Mouse (Mus musculus) megakaryocyte progenitor cell, adult 5-6 weeks (primary cell): Measurements from ENCODE around the gene Atp6v1g3. TPM values are rescaled to one million over a fixed set of nuclear protein-coding genes. Genes with fewer than 3 reads are reported as not detected.

Experiments used
- ATAC-seq: replicated peaks from 2 replicates; pipeline ENCODE4 v1.8.0; 2016; ENCODE audit warnings: mild to moderate bottlenecking, moderate TSS enrichment, inconsistent platforms; ENCODE audit not compliant: poor library complexity
- total RNA-seq, 2 experiments: library from RNA; stranded (forward) in 1 of 2; stranded (reverse) in 1 of 2; fragments of 157-497, 149-512 nt in 1 of 2; fragments of 200-1000 nt in 1 of 2; gene quantifications; 2 replicates each; pipeline versions ENCODE4 v1.2.3 to v1.2.4; 2015 to 2017

The Atp6v1g3 gene
- total RNA-seq, 2 experiments from 2014 or later = not detected

DNA sequence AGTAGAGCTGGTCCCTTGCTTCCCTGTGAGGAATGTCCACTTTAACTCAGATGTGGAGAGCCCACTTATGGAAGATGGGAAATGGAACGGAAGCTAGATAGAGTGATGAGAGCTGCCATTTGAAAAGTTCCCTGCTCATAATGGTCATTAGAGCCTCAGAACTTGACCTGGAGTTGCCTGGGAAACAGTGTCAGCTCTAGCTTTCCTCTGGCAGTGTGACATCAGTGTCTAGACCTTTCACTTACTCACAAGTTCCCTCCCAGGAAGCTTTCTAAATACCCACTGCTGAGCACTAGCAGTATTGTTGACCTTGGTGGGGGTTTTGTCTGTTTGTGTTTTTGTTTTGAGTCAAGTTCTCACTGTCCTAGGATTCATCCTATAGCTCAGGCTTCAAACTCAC lies 15.2 kb downstream of the Atp6v1g3 start:
- no peak for ATAC-seq

DNA sequence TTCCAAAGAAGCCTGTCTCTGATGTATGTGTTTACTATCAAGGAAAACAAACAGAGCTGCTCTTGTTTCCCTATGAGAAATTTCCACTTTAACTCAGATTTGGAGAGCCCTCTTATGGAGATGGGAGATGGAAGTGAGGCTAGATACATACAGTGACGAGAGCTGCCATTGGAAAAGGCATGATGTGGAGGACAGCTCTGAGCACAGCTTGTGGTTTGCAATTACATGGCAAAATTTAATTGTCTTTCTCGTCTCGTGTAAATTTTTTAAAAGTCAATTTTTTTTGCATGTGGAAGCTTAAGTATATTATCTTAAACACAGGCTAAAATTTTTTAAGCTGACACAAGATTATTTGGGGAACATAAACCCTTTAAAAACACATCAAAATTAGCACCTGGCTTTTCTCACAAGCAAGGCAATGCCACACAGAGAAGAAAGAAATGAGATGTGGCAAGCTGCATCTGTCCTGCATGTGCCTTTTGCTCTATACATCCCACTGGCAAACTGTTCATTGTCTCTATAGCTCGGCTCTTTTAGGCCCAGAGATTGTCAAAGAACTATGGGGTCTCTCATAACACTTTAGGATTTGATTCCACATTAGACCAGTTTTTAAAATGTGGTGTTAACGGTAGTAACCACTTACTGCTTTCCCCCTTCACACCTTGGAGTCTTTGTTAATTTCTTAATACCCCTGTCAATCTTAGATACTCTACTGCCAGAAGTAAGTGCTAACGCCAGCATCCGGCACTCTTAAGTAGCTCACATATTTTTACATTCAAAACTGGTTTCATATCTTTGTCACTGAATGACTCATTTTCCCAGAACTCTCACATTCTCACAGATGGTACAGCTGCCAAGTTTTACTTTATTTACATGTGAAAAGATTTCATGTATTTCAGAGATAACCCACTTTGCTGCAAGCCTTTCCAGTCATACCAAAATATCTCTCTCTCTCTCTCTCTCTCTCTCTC lies 16.2 kb downstream of the Atp6v1g3 start:
- no peak for ATAC-seq

DNA sequence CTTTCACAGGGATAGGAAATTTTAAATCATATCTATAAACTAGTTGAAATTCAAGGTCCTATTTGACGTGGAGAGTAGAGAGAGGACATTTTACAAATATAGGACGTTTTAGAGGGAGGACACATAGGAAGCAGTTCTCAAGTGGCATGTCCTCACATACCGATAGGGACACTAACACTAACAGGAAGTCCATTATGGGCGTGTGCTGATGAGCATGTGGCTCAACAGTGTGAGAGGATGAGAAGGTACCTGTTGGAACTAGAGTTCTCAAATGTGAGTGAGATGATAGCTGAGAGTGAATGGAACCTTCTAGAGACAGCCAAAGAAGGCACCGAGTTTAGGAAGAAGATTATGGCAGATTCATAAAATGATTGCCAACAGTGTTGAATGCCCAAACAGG lies 17.9 kb downstream of the Atp6v1g3 start:
- no peak for ATAC-seq

DNA sequence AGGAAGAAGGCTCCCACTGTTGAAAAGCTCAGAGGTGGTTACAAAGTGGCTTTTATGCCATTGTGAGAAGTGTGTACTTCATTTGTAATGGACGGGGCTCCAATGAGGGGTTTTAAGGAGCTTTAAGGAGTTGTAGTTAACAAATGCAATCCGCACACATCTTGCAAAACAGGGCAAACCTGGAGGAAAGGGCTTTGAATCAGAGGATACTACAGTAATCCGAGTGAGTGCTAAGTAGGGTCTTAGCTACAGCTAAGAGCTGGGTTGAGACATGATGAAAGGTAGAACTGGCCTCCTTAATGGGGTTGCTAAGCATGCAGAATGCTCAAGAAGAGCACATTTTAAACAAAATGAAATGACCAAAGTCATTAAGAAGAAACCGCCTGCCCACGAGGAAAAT lies 20.9 kb downstream of the Atp6v1g3 start:
- no peak for ATAC-seq

DNA sequence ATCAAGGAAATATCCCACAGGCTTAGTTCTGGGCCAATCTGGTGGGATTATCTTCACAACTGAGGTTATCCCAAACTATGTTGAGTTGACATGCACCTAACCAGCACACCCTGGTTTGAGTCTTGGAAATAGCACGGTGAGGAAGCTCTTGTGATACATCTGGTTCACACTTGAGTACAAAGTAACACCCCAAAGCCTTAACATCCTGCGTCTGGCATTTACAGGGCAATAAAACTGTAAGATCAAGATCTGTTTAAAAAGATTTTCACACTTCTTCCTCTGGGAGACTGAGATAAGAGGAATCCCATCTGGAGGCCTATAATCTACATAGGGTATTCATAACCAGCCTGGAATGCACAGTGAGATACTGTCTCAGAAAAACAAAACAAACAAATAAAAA lies 24.6 kb downstream of the Atp6v1g3 start:
- no peak for ATAC-seq

DNA sequence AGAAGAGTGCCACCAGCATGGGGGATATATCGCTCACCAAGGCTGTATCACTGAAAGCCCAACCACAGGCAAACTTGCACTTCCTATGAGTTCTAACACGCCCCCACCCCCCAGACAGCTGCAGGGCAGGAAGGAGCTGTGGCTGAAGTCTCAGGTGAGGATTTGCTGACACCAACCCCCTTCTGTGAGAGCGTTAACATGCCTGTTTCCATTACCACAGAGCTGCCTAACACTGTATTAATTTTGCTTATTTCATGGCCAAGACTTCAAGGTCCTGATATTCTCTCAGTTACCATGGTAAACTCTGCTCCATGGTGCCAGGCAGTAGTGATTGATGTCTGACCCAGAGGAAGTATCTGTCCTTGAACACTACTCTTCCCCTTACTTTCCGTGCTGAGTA lies 26.0 kb downstream of the Atp6v1g3 start:
- ATAC-seq = peak; percentile 14

DNA sequence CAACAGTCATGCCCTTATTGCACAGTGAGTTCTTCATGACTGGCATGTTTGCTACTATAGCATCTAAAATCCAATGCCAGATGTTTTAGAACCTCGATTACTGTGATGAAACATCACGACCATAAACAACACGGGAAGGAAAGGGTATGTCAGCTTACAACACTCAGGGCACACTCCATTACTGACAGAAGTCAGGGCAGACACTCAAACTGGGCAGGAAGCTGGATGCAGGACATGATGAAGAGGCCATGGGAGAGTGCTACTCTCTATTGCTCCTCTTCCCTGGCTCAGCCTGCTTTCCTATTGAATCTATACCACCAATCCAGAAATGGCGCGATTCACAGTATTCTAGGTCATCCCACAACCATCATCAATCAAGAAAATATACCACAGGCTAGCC lies 28.4 kb downstream of the Atp6v1g3 start:
- ATAC-seq = no peak

DNA sequence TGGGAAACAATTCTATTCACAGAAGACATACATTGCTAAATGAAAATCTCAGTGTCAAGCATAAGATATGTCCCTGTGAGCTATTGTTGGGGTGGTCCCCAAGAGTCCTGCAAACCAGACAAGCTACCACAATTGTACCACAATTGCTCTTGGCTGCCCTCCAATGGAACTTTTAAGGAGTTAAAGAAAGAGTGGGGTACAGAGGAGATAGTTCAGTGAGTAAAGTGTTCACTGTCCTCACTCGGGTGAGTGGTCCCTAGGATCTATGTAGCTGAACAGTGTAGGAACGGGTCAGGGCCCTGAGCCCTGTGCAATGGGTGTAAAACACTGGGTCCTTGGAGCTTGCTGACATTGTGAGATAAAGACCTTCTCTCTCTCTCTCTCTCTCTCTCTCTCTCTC lies 29.2 kb downstream of the Atp6v1g3 start:
- 0 out of 2 replicates have a peak, but pooled peaks have one; percentile 20 for ATAC-seq

DNA sequence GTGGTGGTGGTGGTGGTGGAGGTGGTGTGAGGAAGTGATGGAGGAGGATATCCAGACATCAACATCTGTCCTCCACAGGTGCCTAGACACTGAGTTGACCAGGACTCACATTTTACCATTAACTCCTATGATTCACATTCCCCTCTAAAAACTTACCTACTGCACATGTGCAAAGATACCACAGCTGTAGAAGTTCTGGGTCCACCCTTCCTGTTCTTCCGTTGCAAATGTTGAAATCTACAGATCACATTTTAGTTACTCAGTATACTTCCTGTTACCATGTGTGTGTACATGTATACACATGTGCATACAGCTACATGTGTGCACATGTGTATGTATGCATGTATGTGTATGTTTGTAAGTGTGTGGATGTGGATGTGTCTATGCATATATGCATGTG lies 29.8 kb downstream of the Atp6v1g3 start:
- peak; percentile 60 for ATAC-seq

DNA sequence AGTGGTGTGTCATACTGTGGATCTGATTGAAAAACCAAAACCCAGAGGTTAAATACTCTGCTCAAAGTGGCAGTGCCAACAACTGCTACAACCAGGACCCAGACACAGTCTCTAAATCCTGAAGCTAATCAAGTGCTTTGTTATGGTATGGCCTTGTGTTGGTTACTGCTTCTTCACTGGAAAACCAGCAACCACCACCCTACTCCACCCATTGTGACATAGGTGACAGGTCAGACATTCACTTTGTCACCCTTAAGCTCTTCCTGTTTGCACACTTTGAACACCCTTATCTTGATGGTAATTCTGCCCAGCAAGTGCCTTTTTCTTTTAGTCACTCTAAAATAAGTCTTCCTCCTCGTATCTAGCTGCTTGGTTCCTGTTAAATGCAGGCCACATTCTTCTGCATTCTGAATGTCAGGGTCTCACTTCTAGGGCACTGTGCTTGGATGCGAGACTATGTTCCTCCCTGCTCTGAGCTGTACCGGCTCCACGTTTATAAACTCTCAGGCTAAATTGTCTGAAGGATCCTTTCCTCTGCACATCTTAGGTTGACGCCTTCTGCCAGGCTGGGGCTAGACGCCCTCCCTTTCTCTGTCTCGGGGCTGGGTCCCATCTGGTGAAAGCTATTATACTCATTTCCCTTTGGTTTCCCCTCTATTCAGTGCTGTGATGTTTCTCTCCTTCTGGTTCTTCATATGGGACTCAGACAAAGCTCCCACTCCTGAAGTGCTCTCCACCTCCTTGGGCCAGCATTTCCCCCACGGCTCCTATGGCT lies 30.8 kb downstream of the Atp6v1g3 start:
- ATAC-seq = peak; percentile 33

DNA sequence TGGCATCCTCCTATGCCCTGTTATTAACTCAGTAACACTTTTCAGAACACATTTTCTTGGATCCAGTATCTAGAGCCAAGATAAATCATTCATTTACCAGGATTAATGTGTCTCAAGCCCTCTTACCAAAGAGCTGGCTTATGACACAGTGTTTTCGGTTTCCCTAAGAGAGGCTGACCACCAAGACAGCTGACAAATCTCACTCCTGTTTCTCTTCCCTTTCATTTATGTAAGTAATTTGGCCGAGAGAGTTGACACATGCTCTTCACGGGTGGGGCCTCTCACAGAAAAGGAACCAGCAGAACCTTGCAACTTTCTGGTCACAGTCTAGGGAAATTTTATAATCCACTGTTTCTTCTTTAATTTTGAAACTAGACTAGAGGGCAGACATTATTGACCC lies 49.1 kb downstream of the Atp6v1g3 start:
- ATAC-seq = peak; percentile 90

DNA sequence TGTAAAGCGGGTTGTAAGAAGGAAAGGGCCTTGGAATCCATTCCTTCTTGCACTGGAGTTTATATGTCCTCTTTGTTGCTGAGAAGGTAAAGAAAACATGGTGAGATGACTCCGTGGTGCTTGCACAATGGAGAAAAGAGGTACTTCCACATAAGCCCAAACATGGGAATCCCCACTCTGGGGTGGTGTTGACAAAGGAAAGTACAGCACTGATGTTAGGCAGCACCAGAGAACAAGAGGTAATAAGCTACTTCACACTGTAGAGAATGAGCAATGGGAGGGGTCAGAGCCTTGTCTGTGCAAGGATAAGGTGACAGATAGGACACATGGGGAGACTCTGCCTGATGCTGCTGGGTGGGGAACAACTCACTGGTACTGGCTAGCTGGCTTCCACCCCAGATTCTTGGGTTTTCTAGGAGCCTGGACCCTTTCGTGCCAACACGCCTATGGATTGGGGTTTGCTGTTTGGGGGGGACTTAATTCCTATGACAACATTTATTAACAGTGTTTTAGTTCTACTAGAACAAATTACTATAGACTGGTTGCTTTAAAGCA lies 49.6 kb downstream of the Atp6v1g3 start:
- peak; percentile 61 for ATAC-seq

DNA sequence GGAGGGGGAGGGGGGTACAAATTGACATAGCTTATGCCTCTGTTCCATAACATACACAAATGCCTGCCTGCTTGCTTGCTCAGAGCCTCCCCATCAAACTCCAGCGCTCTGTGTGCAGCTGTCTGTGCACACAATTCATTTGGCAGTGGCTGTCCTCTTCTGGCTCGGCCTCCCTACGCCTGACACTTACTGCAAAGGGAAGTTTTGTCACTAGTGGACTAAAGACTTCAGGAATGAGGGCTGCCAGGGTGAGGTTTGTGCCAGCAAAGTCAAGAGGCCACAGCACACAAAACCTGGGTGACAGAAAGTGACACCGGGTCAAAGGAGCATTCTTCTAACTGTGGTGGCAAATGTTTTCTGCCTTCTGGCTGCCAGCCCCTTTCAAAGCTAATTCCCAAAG lies 52.6 kb downstream of the Atp6v1g3 start:
- no peak for ATAC-seq

DNA sequence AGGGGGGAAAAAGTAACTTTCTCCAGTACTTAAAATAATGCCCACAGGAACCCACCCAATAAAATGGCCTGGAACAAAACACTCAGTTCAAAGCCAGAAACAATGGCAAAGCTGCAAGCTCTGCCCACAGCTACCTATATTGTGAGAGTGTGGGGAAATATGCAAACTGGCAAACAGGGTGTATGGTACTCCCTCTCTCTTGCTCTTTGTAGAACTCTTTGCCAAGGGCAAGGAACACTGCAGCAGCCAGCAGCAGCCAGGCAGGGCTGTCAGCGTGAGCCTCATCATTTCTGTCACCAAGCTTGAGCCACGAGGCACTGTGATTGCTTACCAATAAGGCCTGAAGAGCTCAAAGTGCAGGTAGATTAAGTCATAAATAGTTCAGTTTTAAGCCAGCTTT lies 53.0 kb downstream of the Atp6v1g3 start:
- ATAC-seq = no peak

DNA sequence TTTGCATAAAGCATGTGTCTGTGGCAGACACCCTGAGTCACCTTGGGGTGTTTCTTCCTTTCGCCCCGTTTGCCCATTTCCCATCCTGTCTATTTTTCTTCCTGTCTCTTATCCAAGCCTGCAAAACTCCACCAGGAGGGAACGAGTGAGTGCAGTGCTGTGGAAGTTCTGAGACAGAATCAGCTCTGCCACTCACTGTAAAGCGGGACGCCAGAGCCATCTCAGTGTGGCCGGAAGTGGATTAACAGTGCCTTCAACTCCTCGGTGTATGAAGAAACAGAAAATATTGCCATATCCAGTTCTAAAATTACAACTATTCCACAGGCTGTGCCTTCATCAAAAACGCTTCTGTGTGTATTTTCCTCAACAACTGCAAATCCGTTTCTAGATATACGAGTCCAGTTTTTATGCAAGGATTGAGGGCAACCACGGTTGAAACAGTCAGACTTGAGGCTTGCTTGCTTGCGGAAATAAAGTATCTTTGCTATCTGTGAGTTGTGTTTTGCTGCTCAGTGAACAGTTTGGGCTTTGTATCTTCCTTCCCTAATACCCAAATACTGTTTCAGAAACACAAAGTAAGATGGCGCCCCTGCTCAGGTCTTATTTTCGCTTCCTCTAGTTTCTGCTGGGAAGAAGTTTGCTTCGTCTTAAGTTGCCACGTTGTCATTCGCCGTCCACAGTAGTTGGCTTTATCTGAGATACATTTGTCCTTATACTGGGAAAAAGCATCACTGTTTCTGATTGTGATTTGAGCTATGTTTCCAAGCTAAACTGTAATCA lies 54.1 kb downstream of the Atp6v1g3 start:
- ATAC-seq = no peak; the same call in 1 of the 2 replicates

DNA sequence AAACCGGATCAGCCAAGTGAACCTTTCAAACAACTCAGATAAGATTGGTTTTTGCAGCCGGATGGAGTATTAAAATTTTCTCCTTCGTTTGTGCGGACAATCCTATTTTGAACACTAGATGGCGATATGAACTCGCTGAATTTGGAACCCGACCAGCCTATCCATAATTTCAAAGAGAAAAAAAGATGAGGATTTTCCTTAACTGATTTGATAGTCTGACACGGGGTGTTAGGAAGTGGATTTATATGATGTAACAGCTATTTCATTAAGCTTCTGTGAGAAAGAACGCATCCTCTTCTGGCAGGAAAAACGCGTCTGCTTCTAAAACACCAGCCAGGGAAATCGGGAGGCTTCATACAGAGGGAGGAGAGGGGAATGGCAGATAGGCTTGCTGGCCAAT lies 54.8 kb downstream of the Atp6v1g3 start:
- peak; percentile 78 for ATAC-seq

DNA sequence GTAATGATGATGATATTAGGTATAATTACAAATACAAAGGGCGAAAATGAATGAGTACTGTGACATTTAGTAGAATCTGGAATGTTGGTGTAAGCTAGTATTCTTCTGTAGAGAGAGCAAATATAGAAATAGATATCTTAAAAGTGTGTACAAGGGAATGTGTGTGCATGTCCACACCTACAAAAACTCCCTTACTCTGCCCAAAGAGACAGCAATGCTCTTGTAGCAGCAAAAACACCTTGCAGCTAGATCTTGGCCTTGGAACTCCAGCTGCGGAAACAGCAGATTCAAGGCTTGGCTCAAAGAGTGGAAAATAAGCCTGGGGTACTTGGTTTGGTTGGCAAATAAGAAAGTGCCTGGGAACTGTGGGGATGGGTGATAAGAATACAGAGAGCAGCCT lies 57.0 kb downstream of the Atp6v1g3 start:
- no peak for ATAC-seq

DNA sequence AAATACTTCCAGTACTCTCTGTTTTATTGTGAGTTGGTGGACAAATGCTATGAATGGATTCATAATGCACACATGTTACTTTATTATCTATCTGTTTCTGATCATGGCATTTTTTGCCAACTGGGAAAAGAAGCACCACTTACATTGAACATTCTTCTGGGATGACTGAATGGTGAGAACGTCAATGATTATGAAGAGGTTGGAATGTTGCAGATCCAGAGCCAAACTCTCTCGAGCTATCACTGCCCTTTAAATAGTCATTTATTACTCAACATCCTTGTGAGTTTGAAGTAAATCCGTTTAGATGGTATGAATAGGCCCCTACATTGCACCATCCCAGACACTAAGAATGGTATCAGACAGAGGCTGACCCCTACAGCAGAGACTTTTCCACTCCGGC lies 58.1 kb downstream of the Atp6v1g3 start:
- no peak for ATAC-seq

DNA sequence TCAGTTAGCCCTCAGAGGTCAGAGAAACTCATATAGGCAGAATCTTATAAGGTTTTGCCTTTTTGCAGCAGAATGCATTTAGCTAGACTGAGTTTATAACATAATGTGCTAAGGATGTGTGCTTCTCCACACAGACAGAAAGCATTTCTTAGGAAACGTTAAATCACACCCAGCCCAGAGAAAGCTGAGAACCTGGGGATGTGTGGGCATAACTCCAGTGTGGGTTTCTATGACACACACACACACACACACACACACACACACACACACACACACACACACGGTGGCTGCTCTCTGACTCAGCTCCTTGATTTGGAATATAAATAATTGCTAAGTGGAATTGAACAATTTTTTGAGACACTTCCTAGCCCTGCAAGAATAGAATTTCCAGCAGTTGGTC lies 61.2 kb downstream of the Atp6v1g3 start:
- ATAC-seq = no peak

DNA sequence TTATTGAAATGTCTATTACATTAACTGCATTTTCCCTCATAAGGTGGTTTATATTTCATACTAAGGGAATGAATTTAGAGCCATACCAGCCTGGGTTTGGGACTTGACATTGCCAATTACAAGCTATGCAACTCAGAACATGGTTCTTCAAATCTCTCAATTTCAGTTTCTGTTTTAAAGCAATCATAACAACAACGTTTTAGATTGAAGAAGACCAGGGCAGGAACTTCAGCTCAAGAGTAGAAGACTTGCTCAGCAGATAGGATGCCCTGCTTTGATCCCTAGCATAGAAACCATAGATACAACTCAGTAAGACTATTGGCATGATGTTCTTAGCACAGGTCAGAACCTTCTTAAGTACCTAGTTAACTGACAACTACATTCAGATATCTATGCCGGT lies 63.9 kb downstream of the Atp6v1g3 start:
- ATAC-seq = no peak
